Mouse (Mus musculus) B cell, adult 2 months (primary cell): Measurements from ENCODE around the gene Lrrc49.

Source experiments
- DNase-seq, 2 experiments: peaks; one replicate each; pipeline ENCODE4 v3.0.0; 2022

Gene Lrrc49

DNA sequence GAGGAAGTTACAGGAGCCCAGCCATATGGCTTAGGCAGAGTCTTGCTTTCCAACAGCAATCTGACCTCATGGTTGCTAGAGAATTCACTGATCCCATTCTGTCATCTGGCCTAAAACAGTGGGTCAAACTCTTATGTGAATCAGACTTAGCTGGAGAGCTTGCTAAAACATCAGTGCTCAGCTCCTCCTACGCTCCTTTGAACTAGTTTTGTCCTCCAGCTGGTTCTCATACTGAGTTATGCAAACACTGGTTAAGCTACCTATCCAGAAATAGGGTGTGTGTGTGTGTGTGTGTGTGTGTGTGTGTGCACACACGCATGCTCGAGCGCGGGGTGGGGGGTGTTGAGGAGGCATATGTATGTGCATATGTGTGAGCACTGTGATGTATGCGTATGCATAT lies 15.4 kb downstream of the Lrrc49 start:
- DNase-seq = no peak

DNA sequence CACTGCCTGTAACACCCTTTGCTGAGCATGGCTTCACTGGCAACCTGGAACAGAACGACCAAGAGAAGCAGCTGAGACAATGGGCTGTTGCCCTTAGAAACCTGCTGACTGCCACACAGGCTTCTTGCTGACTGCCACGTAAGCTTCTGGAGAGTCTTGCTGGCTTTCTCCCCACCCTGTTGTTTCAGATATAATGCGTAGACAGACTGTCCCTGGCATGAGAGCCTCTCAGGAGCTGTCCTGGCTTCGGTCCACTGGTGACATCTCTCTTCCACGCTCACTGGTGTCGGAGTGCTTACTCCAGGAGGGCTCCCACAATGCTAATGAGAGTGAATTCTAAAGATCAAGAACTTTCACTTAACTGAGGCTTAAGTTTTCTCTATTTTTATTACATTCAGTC lies 19.1 kb downstream of the Lrrc49 start:
- DNase-seq = no peak

GRCm38 (mm10) chr9:60665535-60665934 lies 22.4 kb downstream of the Lrrc49 start:
- DNase-seq = no peak

DNA sequence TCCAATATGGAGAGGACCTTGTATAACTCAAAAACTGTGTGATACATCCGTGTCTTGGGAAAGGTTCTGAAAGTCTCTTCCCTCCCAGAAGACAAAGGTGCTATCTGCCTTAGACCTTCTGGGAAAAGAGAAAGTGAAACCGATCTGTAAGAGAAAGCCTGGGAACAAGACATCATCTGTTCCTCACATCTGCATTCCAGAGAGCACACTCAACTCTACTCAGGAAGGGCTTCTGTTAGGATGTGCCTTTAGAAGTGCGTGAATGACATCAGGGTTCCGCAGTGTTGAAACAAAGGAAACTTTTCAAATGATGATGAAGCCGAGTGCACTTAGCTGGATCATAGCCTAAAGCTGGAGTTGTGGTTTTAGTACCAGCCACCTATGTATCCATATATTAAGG lies 23.1 kb downstream of the Lrrc49 start:
- no peak for DNase-seq

- no peak for DNase-seq
Measured at GRCm38 (mm10) chr9:60664385-60664784, 23.6 kb downstream of the Lrrc49 start.

DNA sequence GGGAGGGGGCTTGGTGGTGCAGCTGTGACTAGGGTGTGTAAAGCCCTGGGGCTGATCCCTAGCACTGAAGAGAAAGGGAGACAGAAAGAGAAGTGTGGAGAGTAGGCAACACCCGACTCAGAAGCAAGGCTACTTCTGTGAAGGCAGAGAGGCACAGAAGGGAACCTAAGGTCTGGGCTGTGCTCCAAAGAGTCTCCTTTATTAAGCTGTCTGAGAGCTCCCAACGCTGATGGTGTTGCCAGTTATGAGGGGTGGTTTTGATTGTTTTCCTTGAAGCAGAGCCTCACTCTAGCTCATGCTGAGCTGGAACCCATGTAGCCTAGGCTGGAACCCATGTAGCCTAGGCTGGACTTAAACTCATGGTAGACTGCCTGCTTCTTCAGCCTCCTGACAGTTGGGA lies 25.0 kb downstream of the Lrrc49 start:
- DNase-seq = no peak

GRCm38 (mm10) chr9:60653582-60653981 lies 34.4 kb downstream of the Lrrc49 start:
- no peak for DNase-seq

DNA sequence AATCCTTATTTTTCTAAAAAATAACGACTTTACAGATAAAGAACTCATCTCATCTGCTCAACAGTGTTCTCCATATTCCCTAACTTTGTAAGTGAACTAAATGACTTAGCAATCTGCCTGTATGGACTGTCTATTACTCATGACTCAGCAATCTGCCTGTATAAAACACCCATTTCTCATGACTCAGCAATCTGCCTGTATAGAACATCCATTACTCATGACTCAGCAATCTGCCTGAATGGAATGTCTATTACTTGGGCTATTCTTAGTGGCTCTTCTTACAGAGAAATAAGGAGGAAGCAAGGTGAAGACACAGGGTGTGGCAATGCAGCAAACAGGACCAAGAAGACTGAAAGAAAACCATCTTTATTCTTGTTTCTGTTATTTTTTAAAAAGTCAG lies 34.8 kb downstream of the Lrrc49 start:
- no peak for DNase-seq

DNA sequence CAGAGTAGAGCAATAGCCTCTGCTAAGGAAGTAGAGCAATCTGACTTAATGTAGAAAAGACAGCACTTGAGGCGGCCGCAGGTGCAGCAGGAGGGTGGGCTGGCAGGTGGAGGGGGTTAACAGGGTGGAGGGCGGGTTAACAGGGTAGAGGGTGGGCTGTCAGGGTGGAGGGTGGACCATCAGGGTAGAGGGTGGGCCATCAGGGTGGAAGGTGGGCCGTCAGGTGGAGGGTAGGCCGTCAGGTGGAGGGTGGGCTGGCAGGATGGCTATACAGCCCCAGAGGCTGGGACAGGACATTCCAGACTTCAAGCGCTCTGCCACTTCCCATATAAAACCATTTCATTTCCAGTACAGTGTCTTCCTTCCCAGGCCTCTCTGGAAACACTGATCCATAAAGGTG lies 37.7 kb downstream of the Lrrc49 start:
- DNase-seq = no peak

DNA sequence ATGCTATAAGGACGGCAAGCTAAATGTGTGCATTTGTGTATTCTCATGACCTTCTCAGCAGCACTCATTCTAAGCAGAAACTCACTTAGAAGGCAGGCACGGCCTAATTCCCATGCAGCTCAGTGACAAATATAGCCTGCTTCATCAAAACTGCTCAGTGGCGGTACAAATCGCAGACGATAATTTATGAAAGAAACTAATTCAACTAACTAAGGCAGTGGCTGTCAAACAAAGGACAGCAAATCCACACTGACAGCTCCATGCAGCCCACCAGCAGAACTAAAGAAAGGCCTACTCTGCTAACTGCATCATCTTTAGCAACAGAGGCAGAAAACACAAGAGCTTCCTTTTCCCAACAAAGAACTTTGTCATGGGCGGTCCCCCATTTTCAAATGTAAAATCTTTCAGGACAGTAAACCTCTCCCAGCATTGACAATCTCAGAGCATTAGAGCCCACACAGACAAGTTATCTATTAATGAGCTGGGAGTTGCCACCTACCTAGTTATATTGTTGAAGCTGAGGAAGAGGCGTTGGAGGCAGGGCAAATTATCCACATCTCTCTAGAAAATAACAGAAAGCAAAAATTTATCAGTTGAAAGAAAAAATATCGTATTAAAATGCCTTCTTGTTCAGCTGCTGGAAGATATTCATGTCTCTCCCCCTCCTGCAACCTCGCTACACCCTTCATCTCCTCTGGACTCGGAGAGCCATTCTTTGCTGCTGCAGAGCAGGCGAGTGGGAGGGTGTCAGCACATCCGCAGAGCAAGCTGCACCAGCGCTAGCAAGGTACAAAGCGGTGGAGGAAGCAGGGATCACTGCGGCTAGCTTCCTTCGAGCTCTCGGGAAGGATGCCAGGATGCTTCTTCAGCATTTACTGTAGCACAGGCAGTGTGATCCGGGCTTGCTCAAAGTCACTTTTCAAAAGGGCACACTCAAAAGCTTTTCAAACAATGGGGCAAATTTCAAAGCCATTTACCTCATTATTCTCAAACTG lies 38.7 kb downstream of the Lrrc49 start:
- no peak for DNase-seq

DNA sequence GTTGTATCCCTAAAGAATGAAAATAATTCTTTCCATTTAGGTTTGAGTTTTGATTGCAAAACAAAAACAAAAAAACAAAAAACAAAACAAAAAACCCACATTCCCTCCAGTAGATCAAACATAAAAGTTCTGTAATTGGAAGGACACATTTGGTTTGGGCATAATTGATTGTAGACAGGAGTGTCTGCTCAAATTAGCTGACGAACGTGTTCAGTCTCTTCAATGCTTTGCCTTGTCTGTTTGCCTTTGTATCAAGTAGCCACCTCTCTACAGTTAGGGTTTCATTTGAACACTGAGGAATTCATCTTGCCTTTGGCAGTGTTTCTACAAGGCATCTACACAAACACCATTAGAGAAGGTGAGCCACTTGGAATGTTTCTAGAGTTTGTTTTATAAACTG lies 54.4 kb downstream of the Lrrc49 start:
- no peak for DNase-seq

DNA sequence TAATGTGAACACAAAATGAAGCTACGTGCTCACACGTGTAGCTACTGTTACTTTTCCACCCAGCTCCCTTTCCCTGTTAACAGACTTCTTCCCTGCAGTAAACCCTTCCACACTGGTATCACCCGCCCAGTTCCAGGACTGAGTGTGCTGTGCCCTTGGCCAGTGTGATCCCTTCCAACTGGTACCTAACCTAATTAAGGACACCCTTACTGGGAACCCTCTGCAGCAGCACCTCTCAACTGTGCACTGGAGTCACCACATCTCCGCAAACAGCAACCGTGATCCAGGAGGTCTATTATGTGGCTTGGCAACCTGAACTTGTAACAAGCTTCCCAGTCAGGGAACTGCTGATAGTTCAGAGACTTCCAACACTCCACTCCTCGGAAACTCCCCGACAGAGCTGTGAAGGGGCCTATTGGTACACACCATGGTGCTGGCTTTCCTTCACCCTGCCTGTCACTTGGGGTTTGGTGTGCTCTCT lies 61.6 kb downstream of the Lrrc49 start:
- DNase-seq = no peak

DNA sequence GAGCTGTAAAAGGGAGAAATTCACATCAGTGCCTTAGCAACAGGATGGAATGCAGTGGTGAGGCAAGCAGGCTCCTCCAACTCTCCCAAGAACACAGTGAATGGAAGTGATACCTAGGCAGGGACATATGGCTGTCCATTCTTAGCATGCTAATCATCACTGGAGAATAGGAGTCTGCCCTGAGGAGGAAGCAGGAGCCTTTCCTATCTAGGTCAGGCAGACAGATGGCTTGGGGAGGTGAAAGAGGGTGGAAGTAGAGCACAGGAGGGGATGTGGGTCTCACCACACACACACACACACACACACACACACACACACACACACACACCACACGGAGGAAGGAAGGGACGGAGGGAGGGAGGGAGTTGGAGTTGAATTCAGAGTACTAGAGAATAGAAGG lies 62.1 kb downstream of the Lrrc49 start:
- no peak for DNase-seq

- no peak for DNase-seq
Measured at GRCm38 (mm10) chr9:60616946-60617345, 71.0 kb downstream of the Lrrc49 start.

- no peak for DNase-seq
Measured at GRCm38 (mm10) chr9:60616359-60616758, 71.6 kb downstream of the Lrrc49 start.

GRCm38 (mm10) chr9:60612260-60612659 lies 75.7 kb downstream of the Lrrc49 start:
- no peak for DNase-seq

DNA sequence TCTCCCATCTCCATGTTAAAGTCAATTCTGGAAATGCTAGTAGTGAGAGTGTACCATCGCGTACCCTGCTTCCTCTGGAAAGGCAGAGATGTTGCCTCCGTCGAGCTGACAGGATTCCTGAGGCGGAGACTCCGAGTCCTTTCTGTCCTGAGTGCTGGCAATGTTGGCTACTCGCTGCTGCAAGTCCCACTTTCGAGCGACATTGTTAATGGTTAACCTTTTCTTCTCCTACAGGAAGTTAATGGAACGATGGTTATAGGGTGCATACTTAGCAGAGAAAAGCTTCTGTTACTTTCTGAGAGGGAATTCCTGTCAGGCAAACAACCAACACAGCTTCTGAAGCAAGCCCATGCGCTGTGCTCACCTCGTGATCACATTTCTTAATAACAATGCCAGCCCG lies 77.8 kb downstream of the Lrrc49 start:
- no peak for DNase-seq

DNA sequence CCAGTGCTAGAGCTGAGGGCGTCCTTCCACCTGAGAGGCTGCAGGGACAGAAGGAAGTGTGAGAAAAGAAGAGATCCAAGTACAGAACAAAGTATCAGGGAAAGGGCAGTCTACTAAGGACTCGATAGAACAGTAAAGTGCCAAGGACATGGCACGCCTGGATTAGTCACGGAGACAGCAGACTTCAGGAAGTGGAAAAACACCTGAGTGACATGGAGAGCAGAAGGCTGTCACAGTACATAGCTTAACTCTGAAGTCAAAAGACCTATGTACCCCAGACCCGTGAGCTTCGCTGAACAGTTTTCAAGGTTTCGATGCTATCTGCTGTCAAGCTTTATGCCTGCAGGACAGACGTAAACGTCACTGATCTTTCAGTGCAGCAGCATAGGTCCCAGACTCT lies 79.1 kb downstream of the Lrrc49 start:
- DNase-seq = no peak

- no peak for DNase-seq
Measured at GRCm38 (mm10) chr9:60608086-60608485, 79.9 kb downstream of the Lrrc49 start.

GRCm38 (mm10) chr9:60604971-60605370 lies 83.0 kb downstream of the Lrrc49 start:
- DNase-seq = no peak

DNA sequence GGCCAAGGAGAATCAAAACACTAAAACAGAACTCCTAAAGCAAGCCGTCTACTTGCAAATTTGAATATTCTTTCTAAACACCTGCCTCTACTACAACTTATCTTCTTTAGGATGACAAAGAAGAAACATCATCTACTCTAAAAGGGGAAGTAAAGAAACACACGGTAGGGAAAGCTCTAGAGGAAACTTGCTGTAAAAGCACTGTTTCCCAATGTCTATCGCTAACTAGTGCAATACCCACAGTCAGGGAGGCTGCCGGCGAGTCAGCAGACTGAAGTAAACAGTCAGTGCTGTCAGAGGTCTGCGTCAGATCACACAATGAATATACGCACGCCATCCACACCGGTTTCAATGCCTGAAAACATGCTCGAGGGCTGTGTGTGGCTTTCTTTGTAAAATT lies 86.0 kb downstream of the Lrrc49 start:
- DNase-seq = no peak

GRCm38 (mm10) chr9:60600273-60600672 lies 87.7 kb downstream of the Lrrc49 start:
- no peak for DNase-seq

DNA sequence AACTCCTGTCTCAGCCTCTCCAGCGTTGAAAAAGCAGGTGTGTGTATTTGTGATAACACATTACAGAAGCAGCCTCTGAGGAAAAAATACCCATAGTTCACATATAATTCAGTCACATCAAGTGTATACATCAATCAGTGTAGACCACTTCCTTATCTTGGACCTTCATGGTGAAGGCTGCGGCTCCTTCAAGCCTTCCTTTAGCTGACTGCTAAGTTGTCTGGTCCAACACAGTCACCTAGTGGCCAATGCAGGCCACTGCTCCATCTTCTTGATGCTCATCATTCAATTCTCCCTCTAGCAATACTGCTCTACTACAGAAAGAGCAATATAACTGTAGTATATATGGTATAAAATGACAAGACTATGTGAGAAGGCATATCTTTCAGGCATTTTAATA lies 88.5 kb downstream of the Lrrc49 start:
- peak; percentile 10 to 30 for DNase-seq

- peak; percentile 7 to 12 for DNase-seq
Measured at GRCm38 (mm10) chr9:60595406-60595805, 92.6 kb downstream of the Lrrc49 start.

GRCm38 (mm10) chr9:60592974-60593373 lies 95.0 kb downstream of the Lrrc49 start:
- DNase-seq = no peak
